Mouse (Mus musculus) hematopoietic multipotent progenitor cell, adult 10-12 weeks (in vitro differentiated cells): Measurements from ENCODE around the gene Gm49388. TPM values are rescaled to one million over a fixed set of nuclear protein-coding genes. Genes with fewer than 3 reads are reported as not detected.

Experiments used
- polyA plus RNA-seq: library from polyadenylated mRNA; stranded (reverse); fragments of >175 nt; gene quantifications from 2 replicates; pipeline ENCODE4 v1.2.3, GENCODE M21; 2012; ENCODE audit warnings: low replicate concordance

Gene Gm49388
- 7.0 TPM in 1 of 2 replicates, not detected in the other for polyA plus RNA-seq

DNA sequence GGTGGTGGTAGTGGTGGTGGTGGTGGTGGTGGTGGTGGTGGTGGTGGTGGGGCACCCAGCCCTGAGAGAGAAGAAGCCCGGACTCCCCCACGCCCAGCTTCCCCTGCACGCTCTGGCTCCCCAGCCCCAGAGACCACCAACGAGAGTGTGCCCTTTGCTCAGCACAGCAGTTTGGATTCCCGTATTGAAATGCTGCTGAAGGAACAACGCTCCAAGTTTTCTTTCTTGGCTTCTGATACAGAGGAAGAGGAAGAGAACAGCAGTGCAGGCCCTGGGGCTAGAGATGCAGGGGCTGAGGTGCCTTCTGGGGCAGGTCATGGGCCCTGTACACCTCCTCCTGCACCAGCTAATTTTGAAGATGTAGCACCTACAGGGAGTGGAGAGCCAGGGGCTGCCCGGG, at the start of gene Gm49388:
TSS of gene Gm49388 (plus strand) at position 301 of the 400 bp plus-strand sequence.

DNA sequence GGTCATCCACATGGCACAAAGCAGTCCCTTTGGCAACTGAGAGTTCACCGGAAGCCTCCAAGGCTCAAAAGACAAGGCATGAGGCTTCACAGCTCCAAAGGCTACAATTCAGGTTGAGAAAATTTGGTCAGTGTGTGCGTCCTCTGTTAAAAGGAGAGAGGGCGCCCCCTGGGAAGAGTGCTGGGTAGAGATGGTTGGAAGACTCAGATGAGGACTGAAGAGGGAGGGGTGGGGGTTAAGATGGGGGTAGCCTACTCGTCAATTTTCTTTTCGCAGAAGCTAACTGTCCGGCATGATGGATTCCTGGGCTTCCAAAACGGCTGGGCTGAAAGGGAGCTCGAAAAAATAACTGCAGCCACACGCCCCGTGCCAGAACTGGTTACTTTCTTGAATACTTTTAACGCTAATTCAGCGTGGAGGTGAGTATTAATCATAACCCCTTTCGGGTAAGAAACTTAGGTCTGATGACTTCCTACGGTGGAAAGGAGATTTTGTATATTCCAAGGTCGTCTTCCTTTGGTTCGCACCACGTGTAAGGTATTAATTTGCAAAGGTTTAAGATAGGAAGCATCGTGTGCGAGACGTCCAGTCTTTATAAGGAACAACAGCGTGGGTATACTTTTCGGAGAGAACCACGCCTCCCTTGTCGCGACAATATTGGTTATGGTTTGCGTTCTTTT, 40.9 kb upstream of the Gm49388 start, which contains the start of gene Fbxl19:
TSS of gene Fbxl19 (plus strand) at position 178 of the 680 bp plus-strand sequence.

DNA sequence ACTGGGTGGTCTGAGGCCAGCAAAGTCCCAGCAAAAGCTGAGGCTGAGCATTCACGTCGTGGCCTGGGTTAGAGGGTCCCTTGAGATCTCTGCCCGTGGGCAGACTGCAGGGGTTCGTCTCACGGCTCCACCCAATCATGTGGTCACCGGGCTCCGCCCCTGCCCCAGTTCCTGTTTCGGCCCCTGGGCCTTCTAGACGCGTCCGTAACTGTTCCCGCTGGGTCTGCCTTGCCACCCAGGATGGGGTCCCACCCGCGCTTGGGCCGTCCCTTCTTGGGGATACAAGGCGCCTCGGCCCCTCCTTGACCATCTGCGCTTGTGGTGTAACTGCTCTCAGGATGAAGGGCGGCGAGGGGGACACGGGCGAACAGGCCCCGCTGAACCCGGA, 15.8 kb upstream of the Gm49388 start, which contains the start of gene Orai3:
TSS of gene Orai3 (plus strand) at position 165 of the 388 bp plus-strand sequence.

DNA sequence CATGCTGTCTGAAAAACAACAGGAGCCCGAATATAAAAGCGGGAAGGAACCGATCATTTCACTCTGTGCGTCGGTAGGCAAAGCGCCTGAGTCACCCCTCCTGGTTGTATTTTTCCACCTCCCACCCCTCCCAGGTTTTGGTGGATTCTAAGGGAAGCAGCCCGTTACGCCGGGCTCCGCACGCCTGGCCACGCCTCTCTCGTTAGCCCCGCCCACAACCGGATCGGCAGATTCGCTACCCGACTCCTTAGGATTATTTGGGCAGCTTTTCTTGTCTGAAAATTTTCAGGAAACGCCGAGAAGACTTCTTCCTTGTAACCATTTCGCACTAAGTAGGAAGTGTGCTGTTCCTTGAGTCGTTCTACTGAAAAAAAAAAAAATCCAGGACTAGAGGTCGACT, 9.0 kb upstream of the Gm49388 start, which contains the start of gene Setd1a:
TSS of gene Setd1a (plus strand) at position 245 of the 400 bp plus-strand sequence.

DNA sequence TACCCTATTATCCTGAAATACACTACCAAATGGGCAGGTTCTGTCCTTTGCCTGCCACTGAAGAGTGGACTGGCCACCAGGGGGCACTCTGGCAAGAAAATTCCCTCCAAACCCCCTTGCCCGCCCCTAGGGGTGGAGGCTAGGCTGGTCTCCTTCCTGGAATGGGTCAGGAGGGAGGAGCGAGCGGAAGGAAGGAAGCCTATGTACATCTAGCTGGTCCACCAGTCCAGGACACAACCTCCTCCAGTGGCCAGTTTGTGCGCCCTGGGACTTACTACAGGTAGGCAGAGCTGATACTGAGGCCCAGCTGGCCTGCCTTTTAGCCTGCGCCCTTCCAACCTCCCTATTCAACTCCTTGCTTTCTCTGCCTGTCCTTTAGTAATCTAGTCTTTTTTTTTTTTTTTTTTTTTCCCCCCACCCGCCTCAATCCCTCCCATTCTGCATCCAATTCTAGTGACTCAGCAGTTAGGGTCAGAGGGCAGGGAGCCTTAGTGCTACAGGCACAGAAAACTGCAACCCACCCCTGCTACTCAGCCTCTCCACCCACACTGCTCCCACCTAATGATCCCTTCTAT, 15.1 kb downstream of the Gm49388 start, which contains the start of gene Hsd3b7:
TSS of gene Hsd3b7 (plus strand) at position 170 of the 575 bp plus-strand sequence.

GRCm38 (mm10) chr7:127824176-127824871, 38.9 kb downstream of the Gm49388 start, which contains the start of the genes Stx4a and Stx1b:
Gene Stx4a (plus strand): TSS chr7:127824294.
Gene Stx1b (minus strand): TSS chr7:127824549.

Other genes starting within 250 kb of the Gm49388 start
- 0.69 and 5.4 TPM in 2 replicates for gene Tmem265, start 224.2 kb upstream of the Gm49388 start, polyA plus RNA-seq
- 32.2 and 89.3 TPM in 2 replicates for gene Phkg2, start 212.3 kb upstream of the Gm49388 start, polyA plus RNA-seq
- gene Ccdc189, start 197.0 kb upstream of the Gm49388 start, polyA plus RNA-seq = 2.1 and 3.3 TPM in 2 replicates
- 49.1 and 52.5 TPM in 2 replicates for gene Rnf40, start 196.8 kb upstream of the Gm49388 start, polyA plus RNA-seq
- gene Zfp629, start 169.8 kb upstream of the Gm49388 start, polyA plus RNA-seq = 11.0 and 18.9 TPM in 2 replicates
- gene Bcl7c, start 76.7 kb upstream of the Gm49388 start, polyA plus RNA-seq = 238 and 564 TPM in 2 replicates
- 0.25 TPM in 1 of 2 replicates, not detected in the other for gene Ctf1, start 72.9 kb upstream of the Gm49388 start, polyA plus RNA-seq
- not detected in 2 replicates for gene Ctf2, start 53.4 kb upstream of the Gm49388 start, polyA plus RNA-seq
- gene Fbxl19, start 41.1 kb upstream of the Gm49388 start, polyA plus RNA-seq = 26.7 and 56.3 TPM in 2 replicates
- gene Orai3, start 15.8 kb upstream of the Gm49388 start, polyA plus RNA-seq = 46.3 and 124 TPM in 2 replicates
- gene Setd1a, start 8.9 kb upstream of the Gm49388 start, polyA plus RNA-seq = 61.8 and 82.0 TPM in 2 replicates
- 0.94 and 7.6 TPM in 2 replicates for gene Hsd3b7, start 15.0 kb downstream of the Gm49388 start, polyA plus RNA-seq
- 86.0 and 101 TPM in 2 replicates for gene Stx4a, start 38.7 kb downstream of the Gm49388 start, polyA plus RNA-seq
- 0.03 and 0.11 TPM in 2 replicates for gene Stx1b, start 38.9 kb downstream of the Gm49388 start, polyA plus RNA-seq
- gene Zfp646, start 90.6 kb downstream of the Gm49388 start, polyA plus RNA-seq = 33.7 and 53.9 TPM in 2 replicates
- gene Zfp668, start 91.2 kb downstream of the Gm49388 start, polyA plus RNA-seq = 25.3 and 26.3 TPM in 2 replicates
- 0.82 and 1.2 TPM in 2 replicates for gene Prss53, start 105.4 kb downstream of the Gm49388 start, polyA plus RNA-seq
- not detected in 2 replicates for gene Gm21974, start 109.8 kb downstream of the Gm49388 start, polyA plus RNA-seq
- 7.0 and 14.6 TPM in 2 replicates for gene Vkorc1, start 110.0 kb downstream of the Gm49388 start, polyA plus RNA-seq
- gene Bckdk, start 118.5 kb downstream of the Gm49388 start, polyA plus RNA-seq = 76.6 and 120 TPM in 2 replicates
- 5.5 and 8.5 TPM in 2 replicates for gene Kat8, start 126.9 kb downstream of the Gm49388 start, polyA plus RNA-seq
- gene Prss8, start 144.5 kb downstream of the Gm49388 start, polyA plus RNA-seq = 0.07 and 0.15 TPM in 2 replicates
- gene Prss36, start 161.1 kb downstream of the Gm49388 start, polyA plus RNA-seq = 3.6 and 6.7 TPM in 2 replicates
- gene Fus, start 181.8 kb downstream of the Gm49388 start, polyA plus RNA-seq = 277 and 346 TPM in 2 replicates
- gene Pycard, start 208.3 kb downstream of the Gm49388 start, polyA plus RNA-seq = 8.6 and 9.0 TPM in 2 replicates
- 0.35 and 1.2 TPM in 2 replicates for gene Trim72, start 218.3 kb downstream of the Gm49388 start, polyA plus RNA-seq